Mouse (Mus musculus) lung, embryonic 14.5 days (tissue): Measurements from ENCODE around the gene Emp3. TPM values are rescaled to one million over a fixed set of nuclear protein-coding genes. Genes with fewer than 3 reads are reported as not detected.
"Not testable (repeated sequence)": the region's sequence is repeated elsewhere in the genome, so short reads cannot be mapped to it uniquely, and the experiment has no call there.

ENCODE experiments used
- ATAC-seq: fragments of 200-750 bp; cut with Nextera tagmentation; 2 replicates; pipeline ENCODE4 v1.8.0; 2017; ENCODE audit warnings: mild to moderate bottlenecking, moderate TSS enrichment, moderate library complexity; ENCODE audit not compliant: insufficient read depth
- DNase-seq: peaks from one replicate; pipeline ENCODE4 v3.0.0-alpha.2; 2015
- H3K27ac ChIP-seq: fragments of 300-500 bp; sonication (generic); 2 replicates; pipeline ENCODE4 v1.5.1; 2014; ENCODE audit warnings: low read depth, mild to moderate bottlenecking, moderate library complexity
- H3K27me3 ChIP-seq: fragments of 300-500 bp; sonication (generic); 2 replicates; pipeline ENCODE4 v1.6.1; 2014; ENCODE audit warnings: low read length, control low read depth; ENCODE audit not compliant: insufficient read depth
- H3K36me3 ChIP-seq: fragments of 300-500 bp; sonication (generic); 2 replicates; pipeline ENCODE4 v1.6.1; 2014; ENCODE audit warnings: control low read depth; ENCODE audit not compliant: insufficient read depth
- H3K4me1 ChIP-seq: fragments of 300-500 bp; sonication (generic); 2 replicates; pipeline ENCODE4 v1.6.1; 2014; ENCODE audit warnings: antibody characterized with exemption, control low read depth; ENCODE audit not compliant: insufficient read depth
- H3K4me2 ChIP-seq: fragments of 300-500 bp; sonication (generic); 2 replicates; pipeline ENCODE4 v1.6.1; 2014; ENCODE audit warnings: mild to moderate bottlenecking
- H3K4me3 ChIP-seq: fragments of 300-500 bp; sonication (generic); 2 replicates; pipeline ENCODE4 v1.5.1; 2014; ENCODE audit warnings: low read depth, low read length
- H3K9ac ChIP-seq: fragments of 300-500 bp; sonication (generic); 2 replicates; pipeline ENCODE4 v1.6.1; 2014
- H3K9me3 ChIP-seq: fragments of 300-500 bp; sonication (generic); 2 replicates; pipeline ENCODE4 v1.6.1; 2016; ENCODE audit warnings: low read depth, low read length, control low read depth
- CTCF ChIP-seq: IDR thresholded peaks from 2 replicates; pipeline ENCODE4 v1.5.1; 2016; ENCODE audit warnings: antibody characterized with exemption, low read depth
- WGBS: fragments of 180-500 bp; shearing (Covaris S2); extraction: QIAGEN DNeasy Blood & Tissue Kit; methylation state at CpG from one replicate; pipeline ENCODE4 v1.1.7; 2014; 5-methylcytosine and 5-hydroxymethylcytosine counted together
- polyA plus RNA-seq: library from polyadenylated mRNA; unstranded; fragments of >200 nt; fragmentation: Nextera tagmentation; extraction: Ambion mirVana; gene quantifications from 2 replicates; pipeline ENCODE4 v1.2.1, GENCODE M21; 2014

The Emp3 gene
- polyA plus RNA-seq, result 164 and 174 TPM in 2 replicates

GRCm38 (mm10) chr7:45921242-45921621 is at the start of gene Emp3:
TSS of gene Emp3 (minus strand) at chr7:45921404.
- ATAC-seq (no peak), DNase-seq (peak; percentile 78)
- H3K9me3 ChIP-seq, result no peaks in the 10 kb centered on the region
- peaks cover 11% of the 10 kb centered on the region; the same call in 1 of the 2 replicates for H3K36me3 ChIP-seq
- peak within 1 kb of the TSS; percentile 95 for H3K27ac ChIP-seq
- peak within 1 kb of the TSS; percentile 67 for H3K9ac ChIP-seq
- H3K27me3 ChIP-seq, result no peaks in the 10 kb centered on the region
- peak within 1 kb of the TSS; percentile 69 for H3K4me2 ChIP-seq
- H3K4me1 ChIP-seq, result peaks cover 32% of the 10 kb centered on the region
- 13% methylated on average over 9 of the region's 9 CpGs for WGBS
- peak within 1 kb of the TSS; percentile 52 for H3K4me3 ChIP-seq
- no peak for TF ChIP-seq CTCF

- H3K4me1 ChIP-seq, result no peaks in the 10 kb centered on the region
- H3K27me3 ChIP-seq, result no peaks in the 10 kb centered on the region
- no peak for ATAC-seq
- H3K4me2 ChIP-seq, result no peak overlapping the region
- H3K36me3 ChIP-seq, result no peaks in the 10 kb centered on the region
- H3K27ac ChIP-seq, result no peak overlapping the region
- 54% methylated on average over 4 of the region's 4 CpGs for WGBS
- no peaks in the 10 kb centered on the region for H3K9me3 ChIP-seq
- no peak overlapping the region for H3K9ac ChIP-seq
- H3K4me3 ChIP-seq, result no peak overlapping the region
- no peak for TF ChIP-seq CTCF
- DNase-seq, result no peak
These were observed 35.4 kb upstream of the Emp3 start for GRCm38 (mm10) chr7:45956611-45957010.

- no peaks in the 10 kb centered on the region for H3K9me3 ChIP-seq
- H3K4me1 ChIP-seq, result no peaks in the 10 kb centered on the region
- no peak for TF ChIP-seq CTCF
- no peak for ATAC-seq
- H3K9ac ChIP-seq, result no peak overlapping the region
- no peaks in the 10 kb centered on the region for H3K27me3 ChIP-seq
- H3K4me3 ChIP-seq, result no peak overlapping the region
- no peak overlapping the region for H3K27ac ChIP-seq
- no peak for DNase-seq
- no peak overlapping the region for H3K4me2 ChIP-seq
- H3K36me3 ChIP-seq, result no peaks in the 10 kb centered on the region
- WGBS, result 67% methylated on average over 4 of the region's 4 CpGs
These were observed 27.9 kb upstream of the Emp3 start for GRCm38 (mm10) chr7:45949061-45949460.

- H3K9me3 ChIP-seq, ATAC-seq: not testable (repeated sequence)
These were observed 22.1 kb upstream of the Emp3 start for GRCm38 (mm10) chr7:45943280-45943679.

GRCm38 (mm10) chr7:45941986-45942385 is 20.8 kb upstream of the Emp3 start:
- H3K27me3 ChIP-seq, result no peaks in the 10 kb centered on the region
- H3K9ac ChIP-seq, result no peak overlapping the region
- no peak overlapping the region for H3K4me2 ChIP-seq
- 68% methylated on average over 9 of the region's 9 CpGs for WGBS
- DNase-seq, result no peak
- no peak overlapping the region for H3K27ac ChIP-seq
- no peak for ATAC-seq
- no peaks in the 10 kb centered on the region for H3K36me3 ChIP-seq
- no peak overlapping the region for H3K4me3 ChIP-seq
- no peaks in the 10 kb centered on the region for H3K4me1 ChIP-seq
- H3K9me3 ChIP-seq, result no peaks in the 10 kb centered on the region
- TF ChIP-seq CTCF, result no peak

More at GRCm38 (mm10) chr7:45943280-45943679, 22.1 kb upstream of the Emp3 start:
- not testable (repeated sequence) for H3K4me2 ChIP-seq, H3K9ac ChIP-seq, H3K27me3 ChIP-seq, H3K27ac ChIP-seq, H3K4me3 ChIP-seq, H3K36me3 ChIP-seq, H3K4me1 ChIP-seq
- 33% methylated on average over 1 of the region's 1 CpGs for WGBS
- peak; percentile 49 for TF ChIP-seq CTCF
- peak; percentile 44 for DNase-seq

GRCm38 (mm10) chr7:45939836-45940235 is 18.6 kb upstream of the Emp3 start:
- 23% methylated on average over 2 of the region's 2 CpGs for WGBS
- no peak for TF ChIP-seq CTCF
- H3K4me3 ChIP-seq, result no peak overlapping the region
- no peaks in the 10 kb centered on the region for H3K27me3 ChIP-seq
- no peaks in the 10 kb centered on the region for H3K36me3 ChIP-seq
- no peaks in the 10 kb centered on the region for H3K9me3 ChIP-seq
- no peak overlapping the region for H3K9ac ChIP-seq
- no peak for DNase-seq
- no peak overlapping the region for H3K4me2 ChIP-seq
- no peak overlapping the region for H3K27ac ChIP-seq
- no peaks in the 10 kb centered on the region for H3K4me1 ChIP-seq
- no peak for ATAC-seq

GRCm38 (mm10) chr7:45935114-45935513 is 13.9 kb upstream of the Emp3 start:
- no peak overlapping the region for H3K9ac ChIP-seq
- no peaks in the 10 kb centered on the region for H3K4me1 ChIP-seq
- H3K4me2 ChIP-seq, result no peak overlapping the region
- H3K27ac ChIP-seq, result no peak overlapping the region
- no peak overlapping the region for H3K4me3 ChIP-seq
- H3K36me3 ChIP-seq, result no peaks in the 10 kb centered on the region
- 23% methylated on average over 7 of the region's 7 CpGs for WGBS
- no peaks in the 10 kb centered on the region for H3K27me3 ChIP-seq
- ATAC-seq, result no peak
- H3K9me3 ChIP-seq, result peaks cover 4% of the 10 kb centered on the region; the same call in 1 of the 2 replicates
- peak; percentile 88 for DNase-seq
- peak; percentile 89 for TF ChIP-seq CTCF

GRCm38 (mm10) chr7:45933766-45934165 is 12.6 kb upstream of the Emp3 start:
- not testable (repeated sequence) for H3K27ac ChIP-seq, H3K36me3 ChIP-seq, DNase-seq, H3K9me3 ChIP-seq, H3K4me3 ChIP-seq, H3K27me3 ChIP-seq, H3K9ac ChIP-seq, H3K4me2 ChIP-seq, H3K4me1 ChIP-seq, ATAC-seq
- WGBS, result 82% methylated on average over 12 of the region's 12 CpGs
